Mouse (Mus musculus): ENCODE results near the gene Grm4. TPM values are rescaled to one million over a fixed set of nuclear protein-coding genes. Genes with fewer than 3 reads are reported as not detected.
A peak's percentile ranks its signal among the peaks of the same experiment; 100 is the strongest.

Gene Grm4
- total RNA-seq (2021): 1 to 10 TPM; 1.5 to 6.2 TPM
- long read RNA-seq, experiment 1, partial matches to known transcripts: 1 of 1 reads
- long read RNA-seq, experiment 1, other reads (novel, unspliced or antisense): 0 of 1 reads
- long read RNA-seq, experiment 2, partial matches to known transcripts: 4 of 5 reads
- long read RNA-seq, experiment 2, other reads (novel, unspliced or antisense): 1 of 5 reads

GRCm38 (mm10) chr17:27521303-27521702 is at the start of gene Grm4:
Grm4 (minus strand) TSS chr17:27521403.
- no peak for DNase-seq (ENCODE audit: low spot score in 2 of 2)

GRCm38 (mm10) chr17:27568228-27568627 is 47.0 kb upstream of the Grm4 start:
- DNase-seq (ENCODE audit: low spot score in 2 of 2): no peak

- DNase-seq (ENCODE audit: low spot score in 2 of 2): no peak
Observed at GRCm38 (mm10) chr17:27565942-27566267, 44.7 kb upstream of the Grm4 start.

- DNase-seq (ENCODE audit: low spot score in 2 of 2): peak; percentile 96 to 97
Observed at GRCm38 (mm10) chr17:27565163-27565941, 44.1 kb upstream of the Grm4 start, which contains the start of gene AI413582. AI413582 (minus strand) TSS chr17:27565756.

GRCm38 (mm10) chr17:27564391-27565162 is 43.4 kb upstream of the Grm4 start:
- DNase-seq (ENCODE audit: low spot score in 2 of 2): no peak

- no peak for DNase-seq (ENCODE audit: low spot score in 2 of 2)
Observed at GRCm38 (mm10) chr17:27563771-27564244, 42.6 kb upstream of the Grm4 start.

GRCm38 (mm10) chr17:27561809-27562526 is 40.8 kb upstream of the Grm4 start:
- DNase-seq (ENCODE audit: low spot score in 2 of 2): peak in 1 of 2 experiments; percentile 59

- no peak for DNase-seq (ENCODE audit: low spot score in 2 of 2)
Observed at GRCm38 (mm10) chr17:27560926-27561480, 39.8 kb upstream of the Grm4 start.

- DNase-seq (ENCODE audit: low spot score in 2 of 2): no peak
Observed at GRCm38 (mm10) chr17:27559596-27559995, 38.4 kb upstream of the Grm4 start.

- DNase-seq (ENCODE audit: low spot score in 2 of 2): no peak
Observed at GRCm38 (mm10) chr17:27558845-27559244, 37.6 kb upstream of the Grm4 start.

GRCm38 (mm10) chr17:27557927-27558661 is 36.9 kb upstream of the Grm4 start:
- no peak for DNase-seq (ENCODE audit: low spot score in 2 of 2)

GRCm38 (mm10) chr17:27557181-27557926 is 36.2 kb upstream of the Grm4 start:
- DNase-seq (ENCODE audit: low spot score in 2 of 2): no peak

GRCm38 (mm10) chr17:27556315-27557011 is 35.3 kb upstream of the Grm4 start, which contains the start of gene Hmga1:
Hmga1 (plus strand) TSS chr17:27556497.
- peak; percentile 74 to 85 for DNase-seq (ENCODE audit: low spot score in 2 of 2)

GRCm38 (mm10) chr17:27555512-27556172 is 34.4 kb upstream of the Grm4 start:
- peak in 1 of 2 experiments; percentile 53 for DNase-seq (ENCODE audit: low spot score in 2 of 2)

GRCm38 (mm10) chr17:27555075-27555511 is 33.9 kb upstream of the Grm4 start:
- no peak for DNase-seq (ENCODE audit: low spot score in 2 of 2)

GRCm38 (mm10) chr17:27554062-27554960 is 33.1 kb upstream of the Grm4 start:
- no peak for DNase-seq (ENCODE audit: low spot score in 2 of 2)

Measured in adrenal gland, postnatal 4 days (tissue).